Mouse (Mus musculus) kidney, postnatal 36 days (tissue): ENCODE results near the gene Traf3ip2.

Experiments
- DNase-seq, 2 experiments: peaks; one replicate each; pipeline ENCODE4 v3.0.0; 2021 to 2022; ENCODE audit warnings: mixed read lengths in 2 of 2

The Traf3ip2 gene

DNA sequence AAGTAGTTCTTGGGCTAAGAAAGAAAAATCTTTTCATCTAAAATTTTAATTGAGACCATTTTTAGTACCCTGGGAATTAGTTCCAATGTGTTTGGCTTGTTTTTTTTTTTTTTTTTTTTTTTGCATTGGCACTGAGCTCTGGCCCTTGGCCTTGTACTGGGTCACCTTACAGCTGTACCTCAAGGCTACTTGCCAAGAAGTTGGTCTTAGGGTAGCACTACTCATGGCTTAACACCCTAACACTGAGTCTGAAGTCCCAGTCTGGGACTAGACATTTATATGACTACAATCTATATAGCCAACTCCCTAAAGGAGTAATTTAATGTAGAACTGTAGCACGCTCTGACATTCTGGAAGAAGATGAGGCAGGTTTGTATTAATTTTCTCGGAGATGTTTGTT lies 69.8 kb downstream of the Traf3ip2 start:
- no peak for DNase-seq

DNA sequence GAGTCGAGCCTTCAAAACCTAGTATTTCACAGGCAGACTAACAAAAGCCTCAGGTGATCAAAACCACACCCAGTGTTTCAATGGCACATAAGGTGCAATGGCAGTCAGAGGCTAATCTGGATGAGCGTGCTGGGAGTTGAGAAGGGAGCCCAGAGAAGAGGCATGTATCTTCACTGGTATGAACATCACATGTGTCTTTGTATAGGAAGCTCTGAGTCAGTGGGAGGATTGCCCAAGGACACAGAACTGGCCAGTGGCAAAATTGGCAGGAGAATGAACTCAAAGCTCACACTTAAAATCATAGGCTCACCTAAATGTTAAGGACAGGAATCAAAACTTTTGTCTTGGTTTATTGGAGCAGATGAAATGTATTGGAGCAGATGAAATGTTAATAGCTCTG lies 70.7 kb downstream of the Traf3ip2 start:
- DNase-seq = no peak

DNA sequence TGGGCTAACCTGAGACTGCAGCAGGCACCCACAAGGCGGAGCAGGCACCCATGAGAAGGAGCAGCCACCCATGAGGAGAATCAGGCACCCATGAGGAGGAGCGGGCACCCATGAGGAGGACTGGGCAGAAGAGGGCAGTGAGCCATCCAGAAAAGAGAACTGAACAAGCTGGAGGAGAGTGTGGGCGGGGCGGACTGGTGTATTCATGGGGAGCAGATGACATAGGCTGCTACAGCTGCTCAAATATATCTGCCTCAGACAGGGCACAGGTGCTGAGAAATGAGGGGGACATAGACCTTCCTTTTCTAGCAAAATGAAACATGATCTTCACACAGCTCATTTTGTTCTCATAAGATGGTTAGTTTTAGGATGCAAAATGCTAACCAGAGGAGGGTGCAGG lies 74.1 kb downstream of the Traf3ip2 start:
- DNase-seq = no peak

DNA sequence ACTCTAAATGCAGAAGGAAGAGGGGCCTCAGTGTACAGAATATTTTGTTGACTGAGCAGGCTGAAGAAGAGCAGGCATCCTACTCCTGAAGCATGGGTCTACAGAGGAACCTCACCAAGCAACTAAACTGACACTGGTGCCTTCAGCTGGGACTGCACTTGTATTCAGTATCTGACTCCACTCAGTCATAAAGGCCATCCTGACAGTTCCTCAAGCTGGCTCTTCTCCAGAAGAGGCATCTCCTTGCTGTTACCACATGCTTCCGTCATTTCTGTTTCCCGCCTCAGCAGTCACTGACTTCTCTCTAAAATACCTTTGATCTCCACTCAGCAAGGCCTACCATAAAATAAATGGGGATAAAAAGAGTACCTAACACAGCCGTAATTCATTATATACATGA lies 75.1 kb downstream of the Traf3ip2 start:
- no peak for DNase-seq

- DNase-seq = no peak
These were observed 78.8 kb downstream of the Traf3ip2 start for GRCm38 (mm10) chr10:39691351-39692064.

GRCm38 (mm10) chr10:39692152-39692551 lies 79.4 kb downstream of the Traf3ip2 start:
- DNase-seq = no peak
